Mouse (Mus musculus) cortical plate, adult 2 months (tissue): ENCODE data around the gene H2-Oa.

Source experiments
- CTCF ChIP-seq: fragments of 200-500 bp; IDR thresholded peaks from 2 replicates; pipeline ENCODE4 v1.5.1; 2011; ENCODE audit warnings: mild to moderate bottlenecking, control low read depth, low read length; ENCODE audit not compliant: insufficient read depth; ENCODE audit errors: extremely low read depth
- POLR2A ChIP-seq: fragments of 200-500 bp; IDR thresholded peaks from 2 replicates; pipeline ENCODE4 v1.6.1; 2011; ENCODE audit warnings: mild to moderate bottlenecking, low read length, control low read depth; ENCODE audit not compliant: insufficient read depth; ENCODE audit errors: extremely low read depth

DNA sequence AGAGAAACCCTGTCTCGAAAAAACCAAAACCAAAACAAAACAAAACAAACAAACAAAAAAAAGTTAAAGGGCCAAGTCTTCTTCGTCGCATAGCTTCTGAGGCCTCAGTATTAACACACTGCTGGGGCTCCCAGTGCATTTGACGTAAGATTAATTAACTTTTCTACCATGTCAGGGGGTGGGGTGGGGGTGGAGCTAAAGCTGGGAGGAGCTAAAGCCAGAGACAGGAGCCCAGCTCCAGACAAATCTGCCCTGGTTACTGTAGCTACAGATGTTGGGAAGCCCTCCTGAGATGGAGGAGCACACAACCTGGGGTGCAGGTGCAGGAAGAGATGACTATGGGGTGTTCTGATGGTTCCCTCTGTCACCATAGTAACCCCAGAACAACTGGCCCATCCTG is 14.0 kb upstream of the H2-Oa start:
- no peak for TF ChIP-seq CTCF
- TF ChIP-seq POLR2A: no peak
